Mouse (Mus musculus) mesoderm, embryonic 11.5 days (tissue): ENCODE data around the gene Kcns1.
"Not testable (repeated sequence)": the region's sequence is repeated elsewhere in the genome, so short reads cannot be mapped to it uniquely, and the experiment has no call there.

ENCODE experiments used
- DNase-seq: peaks from one replicate; pipeline ENCODE4 v3.0.0-alpha.2; 2012; ENCODE audit warnings: low read depth, low spot score

Kcns1 gene

DNA sequence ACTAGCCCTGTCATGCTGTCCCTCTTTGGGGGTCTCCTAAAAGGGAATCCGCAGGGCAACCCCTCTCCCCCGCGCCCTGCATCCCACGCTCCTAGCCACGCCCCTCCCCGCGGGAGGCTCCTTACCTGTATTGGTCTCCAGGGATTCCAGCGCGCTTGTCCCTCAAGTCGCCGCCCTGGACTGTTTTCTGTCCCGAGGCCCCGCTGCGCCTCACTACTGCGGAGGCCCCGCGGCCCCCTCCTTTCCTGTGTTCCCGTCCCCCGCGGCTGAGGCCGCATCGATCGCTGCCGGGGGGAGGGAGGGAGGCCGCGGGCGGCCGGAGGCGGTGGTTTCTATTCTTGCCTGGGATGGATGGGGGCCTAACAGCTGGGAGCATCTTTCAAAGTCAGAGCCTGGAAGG lies at the start of gene Kcns1:
Gene Kcns1, minus strand, starts transcription at position 212 of the 400 bp plus-strand sequence.
- DNase-seq, result no peak

DNA sequence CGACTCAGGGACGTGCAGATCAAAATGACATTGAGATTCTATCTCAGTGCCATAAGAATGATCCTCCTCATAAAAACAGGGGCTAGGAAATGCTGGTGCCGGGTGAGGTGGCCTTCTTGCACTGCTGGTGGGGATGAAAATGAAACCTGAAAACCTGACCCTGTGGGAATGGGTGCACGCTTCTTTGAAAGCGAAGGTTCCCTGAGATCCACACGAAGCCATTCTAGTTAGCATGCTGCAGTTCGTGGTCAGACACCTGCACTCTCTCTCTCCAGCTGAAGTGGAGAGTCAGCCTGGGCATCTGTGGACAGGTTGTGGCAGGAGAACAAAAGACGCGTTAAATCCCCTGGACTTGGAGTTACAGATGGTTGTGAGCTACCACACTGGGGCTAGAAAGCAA lies 48.4 kb upstream of the Kcns1 start:
- no peak for DNase-seq

DNA sequence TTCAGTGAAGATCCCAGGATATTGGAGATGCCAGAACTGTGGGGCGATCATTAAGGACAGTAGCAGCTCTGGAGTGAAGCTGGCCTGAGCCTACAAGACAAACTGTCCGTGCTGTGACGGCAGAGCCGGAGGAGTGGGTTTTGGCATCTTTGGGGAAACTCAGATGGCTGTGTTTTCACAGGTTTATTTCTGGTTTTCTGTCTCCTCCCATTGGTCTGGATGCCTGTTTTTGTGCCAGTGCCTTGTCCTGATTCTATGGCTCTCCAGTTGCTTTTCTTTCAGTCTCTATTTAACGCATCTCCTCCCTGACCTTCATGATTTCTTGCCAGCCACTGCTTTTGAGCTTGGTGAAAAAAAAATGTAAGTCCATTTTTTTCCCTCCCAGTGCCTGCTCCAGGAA lies 41.8 kb upstream of the Kcns1 start:
- DNase-seq, result no peak

DNA sequence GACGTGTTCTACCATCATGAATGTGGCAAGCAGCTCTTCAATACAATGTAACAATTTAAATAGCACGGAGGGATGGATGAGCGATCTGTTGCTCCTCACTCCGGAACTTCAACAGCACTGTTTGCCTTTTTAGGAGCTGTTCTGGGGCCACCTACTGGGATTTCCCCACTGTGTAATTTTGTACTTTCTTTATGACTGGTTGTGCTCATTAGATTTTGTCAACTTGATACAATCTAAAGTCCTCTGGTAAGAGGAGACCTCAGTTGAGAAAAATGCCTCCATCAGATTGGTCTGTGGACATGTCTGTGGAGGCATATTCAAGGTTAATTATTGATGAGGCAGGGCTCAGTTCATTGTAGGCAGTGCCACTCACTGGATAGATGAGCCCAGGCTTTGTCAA lies 40.0 kb upstream of the Kcns1 start:
- DNase-seq, result no peak

DNA sequence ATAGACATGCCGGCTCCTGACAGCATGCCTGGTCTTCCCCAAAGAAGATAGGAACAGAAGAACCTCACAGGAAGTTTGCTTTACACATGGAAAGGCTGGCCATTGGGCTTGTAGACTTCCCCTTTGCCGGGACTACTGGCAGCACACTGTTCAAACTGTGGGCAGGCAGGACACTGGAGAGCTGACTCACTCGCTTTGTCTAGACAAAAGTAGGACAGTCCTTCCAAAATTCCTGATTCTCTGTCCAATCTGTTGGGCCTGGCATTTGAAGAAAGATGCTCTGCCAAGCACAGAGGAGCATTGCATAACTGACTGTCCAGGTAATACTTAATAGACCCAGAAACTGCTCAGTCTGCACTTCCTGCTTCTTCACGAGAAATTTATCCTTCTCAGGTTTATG lies 35.8 kb upstream of the Kcns1 start:
- DNase-seq, result no peak

DNA sequence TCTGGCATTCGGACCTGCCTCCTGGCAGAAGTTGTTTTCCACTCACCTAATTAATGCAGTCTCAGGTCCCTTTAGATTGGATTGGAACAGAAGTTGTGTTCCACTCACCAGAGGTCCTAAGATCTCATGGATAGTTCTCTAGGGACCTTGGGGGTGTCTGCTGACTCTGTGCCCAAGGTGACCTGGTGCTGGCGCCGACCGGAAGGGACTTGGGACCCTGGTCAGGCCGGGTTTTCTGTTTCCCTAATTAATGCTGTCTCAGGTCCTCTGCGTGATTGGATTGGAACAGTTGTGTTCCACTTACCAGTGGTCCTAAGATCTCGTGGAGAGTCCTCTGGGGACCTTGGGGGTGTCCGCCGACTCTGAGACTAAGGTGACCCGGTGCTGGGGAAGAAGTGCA lies 35.1 kb upstream of the Kcns1 start:
- not testable (repeated sequence) for DNase-seq

DNA sequence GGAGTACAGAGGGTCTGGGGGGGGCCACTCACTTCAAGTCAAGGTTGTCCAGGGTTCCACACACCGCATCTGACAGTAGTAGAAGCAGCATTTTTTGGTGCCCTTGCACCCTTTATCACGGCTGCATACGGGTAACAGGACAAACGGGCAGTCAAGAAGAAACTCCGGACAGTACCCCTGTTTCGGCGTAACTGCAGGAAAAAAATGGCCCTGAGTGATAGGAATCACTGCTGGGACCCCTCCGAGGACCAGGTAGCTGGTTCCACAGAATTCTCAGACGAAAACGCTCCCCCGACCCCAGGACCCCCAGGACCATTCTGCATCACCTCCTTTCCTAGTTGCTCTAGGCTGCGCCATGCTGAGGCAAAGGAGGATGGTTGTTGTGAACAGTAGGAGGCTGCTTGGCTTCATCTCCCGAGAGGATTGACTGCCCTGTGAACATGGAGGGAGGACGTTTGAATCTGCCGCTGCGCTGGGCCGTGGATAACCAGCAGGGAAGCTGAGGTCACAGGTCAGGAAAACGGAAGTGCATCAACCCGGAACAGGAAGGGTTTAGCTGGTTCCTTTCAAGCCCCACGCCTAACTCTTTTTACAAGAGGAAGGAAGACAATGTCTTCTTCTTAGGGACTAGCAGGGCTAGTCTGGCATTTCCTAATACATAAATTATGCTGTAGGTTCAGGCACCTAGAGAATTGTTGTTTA lies 28.9 kb upstream of the Kcns1 start, which contains the start of gene Wfdc15a:
Gene Wfdc15a, minus strand, starts transcription at position 505 of the 702 bp plus-strand sequence.
- peak; percentile 11 for DNase-seq

DNA sequence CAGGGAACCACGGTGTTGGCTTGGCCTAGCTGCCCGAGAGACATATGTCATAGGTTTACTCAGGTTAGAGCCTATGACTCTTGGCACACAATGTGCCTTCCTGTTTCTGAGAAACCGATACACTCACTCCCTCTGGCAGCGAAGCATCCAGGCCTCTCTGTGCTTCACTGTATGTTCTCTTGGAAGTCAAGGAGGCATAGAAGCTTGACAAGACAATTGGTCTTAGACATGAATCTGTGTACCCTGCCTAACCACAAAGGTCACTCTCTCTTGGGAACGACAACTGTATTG lies 25.7 kb upstream of the Kcns1 start:
- no peak for DNase-seq

DNA sequence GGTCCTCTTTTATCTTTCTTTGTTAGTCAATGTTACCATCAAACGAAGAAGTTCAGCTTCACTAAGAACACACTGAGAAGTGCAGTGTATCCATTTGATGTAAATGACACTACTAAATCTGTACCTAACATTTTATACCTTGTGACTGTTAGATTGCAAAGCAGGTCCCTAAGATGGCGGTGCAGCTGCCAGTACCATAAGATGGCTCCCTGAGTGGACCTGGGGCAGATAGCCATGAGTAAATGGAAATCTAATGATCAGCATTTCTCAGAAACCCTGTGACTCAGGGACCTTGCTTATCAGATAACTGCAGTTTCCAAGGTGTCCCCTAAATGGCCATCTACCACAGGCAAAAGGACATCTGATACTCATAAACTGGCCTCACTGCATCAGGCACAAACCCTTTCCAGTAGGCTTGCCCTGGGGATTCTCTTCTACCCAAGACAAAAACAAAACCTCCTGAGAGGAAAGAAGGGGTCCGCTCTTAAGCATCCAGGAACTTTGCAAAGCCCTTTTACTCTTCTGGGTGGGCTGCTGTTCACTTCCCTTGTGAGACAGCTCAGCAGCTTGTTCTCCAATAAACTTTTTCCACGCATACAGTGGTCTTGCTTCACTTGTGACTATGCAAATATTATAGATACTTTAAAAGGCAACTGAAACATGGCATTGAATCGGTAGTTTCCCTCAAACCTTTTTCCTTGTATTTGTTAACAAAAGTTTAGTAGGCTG lies 25.2 kb upstream of the Kcns1 start:
- no peak for DNase-seq

DNA sequence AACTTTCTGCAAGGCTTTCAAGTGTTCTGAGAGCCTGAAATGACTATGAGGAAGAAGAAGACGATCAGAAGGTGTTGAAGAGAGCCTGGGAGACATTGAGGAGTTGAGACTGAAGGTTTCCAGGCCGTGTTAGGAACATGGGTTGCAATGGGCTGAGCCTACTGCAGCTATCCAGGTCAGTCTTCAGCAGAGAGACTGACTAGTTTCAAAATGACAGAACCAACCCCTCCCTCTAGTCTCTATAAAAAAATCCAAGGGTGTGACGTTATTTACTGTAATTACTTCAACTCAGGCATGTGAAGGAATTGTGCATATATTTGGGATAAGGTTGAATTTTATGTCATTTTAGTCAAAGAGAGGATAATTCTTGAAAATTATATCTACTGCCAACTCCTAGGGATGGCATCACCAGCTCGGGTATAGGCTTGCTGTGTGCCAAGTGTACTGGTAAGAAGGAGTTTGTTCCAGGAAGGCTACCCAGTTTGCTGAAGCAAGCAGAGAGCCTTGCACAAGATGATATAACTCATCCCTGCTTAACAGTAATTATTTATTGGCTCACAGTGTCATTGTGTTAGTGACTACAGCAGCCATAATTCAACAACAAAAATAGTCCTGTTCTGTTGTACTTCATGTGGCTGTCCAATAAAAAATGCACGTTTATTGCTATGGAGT lies 24.2 kb upstream of the Kcns1 start:
- no peak for DNase-seq

DNA sequence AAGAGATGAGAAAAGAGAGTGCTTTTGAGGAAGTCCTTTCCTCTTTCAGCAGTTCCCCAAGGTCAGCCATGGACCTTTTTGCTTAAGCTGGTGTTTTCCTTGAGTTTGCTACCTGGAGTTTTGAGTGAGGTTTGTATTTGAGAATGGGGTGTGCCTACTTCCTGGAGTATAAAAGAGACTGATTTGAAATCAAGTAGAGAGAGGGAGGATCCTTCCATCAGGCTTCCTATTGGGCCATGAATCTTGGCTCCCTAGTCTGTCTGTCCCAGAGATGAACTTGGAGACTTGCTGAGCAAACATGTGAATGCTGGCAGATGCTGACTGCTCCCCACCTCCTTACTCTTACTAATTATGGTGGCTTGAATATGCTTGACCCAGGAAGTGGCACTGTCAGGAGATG lies 21.4 kb upstream of the Kcns1 start:
- DNase-seq, result no peak

DNA sequence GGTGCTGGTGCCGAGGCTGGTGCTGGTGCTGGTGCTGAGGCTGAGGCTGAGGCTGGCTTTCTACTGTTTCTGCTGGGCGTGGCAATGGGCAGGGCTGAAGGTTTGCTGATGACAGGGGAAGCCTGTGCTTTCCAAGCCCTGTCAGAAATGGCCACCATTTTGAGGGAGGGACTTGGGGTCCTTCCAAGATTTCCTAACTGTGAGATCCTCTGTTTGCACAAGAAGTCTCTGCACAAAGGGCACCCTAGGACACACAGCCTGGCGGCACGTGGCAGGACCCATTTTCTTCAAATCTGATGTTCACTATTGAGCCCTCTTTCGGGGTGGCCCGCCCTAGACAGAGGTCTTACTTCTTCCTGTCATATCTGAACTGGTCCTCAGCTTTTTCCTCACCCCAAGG lies 19.7 kb upstream of the Kcns1 start, which contains the start of gene Wfdc12:
Gene Wfdc12, minus strand, starts transcription at position 33 of the 400 bp plus-strand sequence.
- no peak for DNase-seq

DNA sequence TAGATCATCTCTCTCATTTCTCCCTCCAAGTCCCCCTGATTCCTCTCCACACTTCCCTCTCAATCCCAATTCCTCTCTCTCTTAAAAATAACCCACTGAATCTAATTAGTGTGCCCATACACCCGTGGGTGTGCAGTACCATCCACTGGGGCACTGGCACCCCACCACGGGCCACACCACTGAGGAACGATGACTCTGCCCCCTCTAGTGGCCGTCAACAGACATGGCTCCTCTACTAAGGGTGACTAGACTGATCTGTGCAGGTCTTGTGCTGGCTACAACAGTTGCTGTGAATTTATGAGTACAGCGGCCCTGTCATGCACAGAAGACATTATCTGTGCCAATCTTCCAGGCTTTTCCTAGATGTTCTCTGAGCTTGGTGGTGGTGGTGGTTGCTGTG lies 17.8 kb upstream of the Kcns1 start:
- no peak for DNase-seq

DNA sequence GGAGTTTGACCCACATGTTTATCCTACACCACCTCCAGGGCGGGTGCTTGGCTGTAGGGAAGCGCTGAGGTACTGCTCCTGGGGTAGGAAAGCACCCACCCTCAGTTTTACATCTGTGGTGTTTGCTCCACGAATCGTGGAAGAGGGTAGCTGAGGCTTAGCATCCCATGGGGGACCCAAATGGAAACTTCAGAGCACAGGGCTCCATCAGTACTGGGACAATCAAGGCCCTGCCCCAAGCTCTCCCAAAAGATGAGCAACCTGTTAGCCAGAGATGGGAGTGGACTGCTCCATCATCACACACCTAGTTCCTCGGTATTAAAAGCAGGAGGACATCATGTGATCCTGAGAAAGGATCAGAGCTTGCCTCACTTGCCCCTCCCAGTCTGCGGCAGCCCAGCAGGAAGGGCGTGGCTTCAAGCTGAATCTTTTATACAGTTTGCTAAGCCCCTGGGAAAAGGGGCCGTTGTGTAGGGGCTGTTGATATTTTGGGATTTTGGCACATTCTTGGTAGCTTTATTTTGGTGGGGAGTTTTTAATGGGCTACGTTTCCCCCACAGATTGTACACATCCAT lies 13.3 kb upstream of the Kcns1 start:
- DNase-seq, result no peak

DNA sequence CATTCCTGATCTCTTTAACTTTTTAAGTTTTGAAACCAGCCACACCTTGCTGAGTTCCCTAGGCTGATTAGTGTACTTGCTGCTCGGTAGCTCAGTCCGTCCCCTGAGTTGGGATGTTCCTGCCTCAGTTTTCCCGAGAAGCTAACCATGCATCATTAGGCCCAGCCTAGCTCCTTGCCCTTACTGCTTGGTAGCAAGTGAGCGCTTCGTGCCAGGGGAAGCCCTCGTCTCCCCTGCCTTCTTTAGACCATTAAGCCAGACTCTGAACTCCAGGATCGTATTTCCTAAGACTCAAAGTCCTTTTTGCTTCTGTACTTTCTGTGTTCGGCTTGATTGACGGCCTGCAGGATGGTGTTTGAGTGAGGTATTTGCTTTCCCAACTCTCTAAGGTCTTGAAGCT lies 12.4 kb upstream of the Kcns1 start:
- DNase-seq, result no peak

DNA sequence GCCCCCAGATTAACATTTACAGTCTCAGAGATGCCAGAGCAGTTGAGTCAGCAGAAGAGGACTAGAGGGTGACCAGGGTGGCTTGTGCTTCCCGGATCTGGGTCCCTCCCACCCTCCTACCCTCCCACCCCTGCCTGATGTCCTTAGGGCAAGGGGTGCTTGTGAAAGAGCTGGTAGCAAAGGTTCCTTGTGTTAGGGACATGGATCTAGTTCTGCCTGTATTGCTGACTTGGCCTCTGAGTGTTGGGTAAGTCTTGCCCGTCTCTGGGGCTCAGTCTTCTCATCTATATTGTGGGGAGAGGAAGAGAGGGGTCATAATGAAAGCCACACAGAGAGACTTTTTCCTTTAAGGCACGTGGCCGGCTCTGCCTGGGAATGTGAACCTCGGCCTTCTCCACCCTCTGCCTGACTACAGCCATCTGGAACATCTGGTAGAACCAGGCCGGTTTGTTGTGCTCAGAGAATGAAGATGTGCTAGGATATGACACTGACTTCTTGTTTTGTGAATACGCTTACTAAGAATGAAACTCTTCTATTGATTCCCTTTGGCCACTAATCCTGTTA lies 11.9 kb upstream of the Kcns1 start, which contains the start of gene Wfdc5:
Gene Wfdc5, minus strand, starts transcription at position 51 of the 564 bp plus-strand sequence.
- no peak for DNase-seq

DNA sequence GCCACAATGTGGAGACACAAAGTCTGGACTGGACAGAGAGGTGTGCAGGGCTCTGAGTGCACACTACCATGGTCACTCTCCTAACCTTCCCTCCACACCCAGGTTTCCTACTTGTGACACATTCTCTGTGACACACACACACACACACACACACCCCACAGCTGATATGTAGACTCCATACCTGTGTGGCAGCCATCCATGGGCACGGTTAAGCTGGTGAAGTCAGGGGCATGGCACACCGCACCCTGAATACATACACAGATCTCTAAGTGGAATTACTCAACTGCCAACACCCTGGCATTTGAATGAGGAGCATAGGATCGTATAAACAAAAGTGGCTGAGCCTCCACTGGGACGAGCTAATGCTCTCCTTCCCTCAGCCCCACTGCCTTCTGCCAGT lies 9.9 kb upstream of the Kcns1 start:
- DNase-seq, result no peak

DNA sequence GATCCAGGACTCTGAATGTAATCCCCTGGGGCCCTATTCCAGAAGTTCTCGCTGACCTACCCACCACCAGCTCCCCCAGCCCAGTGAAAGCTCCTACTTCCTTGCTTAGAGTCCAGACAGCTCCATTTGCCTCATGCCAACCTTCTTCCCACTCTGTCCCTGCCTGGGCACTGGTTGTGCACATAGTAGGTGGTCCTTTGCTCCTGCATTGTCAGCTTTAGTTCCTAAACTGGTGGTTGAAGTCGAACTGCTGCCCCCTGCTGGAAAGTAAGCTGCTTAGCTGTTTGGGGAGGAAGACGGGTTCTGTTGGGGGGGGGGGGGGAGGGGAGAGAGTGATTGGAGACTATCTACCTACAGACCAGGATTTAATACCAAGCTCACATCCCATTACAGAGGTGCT lies 9.2 kb upstream of the Kcns1 start:
- no peak for DNase-seq

DNA sequence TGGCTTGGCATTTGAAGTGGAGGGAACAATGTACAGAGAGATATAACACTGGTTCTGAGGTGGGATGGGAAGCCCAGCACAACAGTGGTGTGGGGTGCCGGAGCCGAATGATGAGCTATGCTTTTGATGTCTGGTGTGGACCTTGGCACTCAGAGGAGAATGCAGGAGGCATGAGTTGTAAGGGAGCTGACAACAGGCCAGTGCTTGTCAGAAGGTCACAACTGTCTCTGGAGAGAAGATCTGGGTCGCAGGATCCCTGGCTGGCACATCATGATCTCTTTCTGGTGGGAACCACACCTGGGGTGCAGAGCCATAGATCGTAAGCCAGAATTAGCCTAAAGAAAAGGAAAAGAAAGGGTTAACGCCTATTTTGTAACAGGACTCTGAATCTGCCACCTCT lies 6.9 kb upstream of the Kcns1 start:
- DNase-seq, result no peak

DNA sequence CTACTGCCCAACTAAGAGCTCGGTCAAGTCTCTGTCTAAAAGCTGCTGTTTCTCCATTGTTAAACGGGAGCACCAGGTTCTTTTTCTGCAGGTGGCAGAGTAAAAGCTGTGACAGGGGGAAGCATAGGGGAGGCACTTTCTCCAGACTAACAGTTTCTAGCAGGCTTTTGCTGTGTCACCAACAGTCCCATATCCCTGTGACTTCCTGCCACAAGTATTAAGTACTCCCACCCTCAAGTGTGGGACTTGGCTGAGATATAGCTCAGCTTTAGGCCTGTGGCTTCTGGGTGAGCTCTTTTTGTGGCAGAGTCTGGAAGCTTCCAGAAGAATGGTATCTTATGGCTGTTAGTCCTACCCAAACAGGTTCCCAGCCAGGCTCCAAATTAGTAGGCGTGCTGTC lies 4.9 kb upstream of the Kcns1 start:
- DNase-seq, result no peak

DNA sequence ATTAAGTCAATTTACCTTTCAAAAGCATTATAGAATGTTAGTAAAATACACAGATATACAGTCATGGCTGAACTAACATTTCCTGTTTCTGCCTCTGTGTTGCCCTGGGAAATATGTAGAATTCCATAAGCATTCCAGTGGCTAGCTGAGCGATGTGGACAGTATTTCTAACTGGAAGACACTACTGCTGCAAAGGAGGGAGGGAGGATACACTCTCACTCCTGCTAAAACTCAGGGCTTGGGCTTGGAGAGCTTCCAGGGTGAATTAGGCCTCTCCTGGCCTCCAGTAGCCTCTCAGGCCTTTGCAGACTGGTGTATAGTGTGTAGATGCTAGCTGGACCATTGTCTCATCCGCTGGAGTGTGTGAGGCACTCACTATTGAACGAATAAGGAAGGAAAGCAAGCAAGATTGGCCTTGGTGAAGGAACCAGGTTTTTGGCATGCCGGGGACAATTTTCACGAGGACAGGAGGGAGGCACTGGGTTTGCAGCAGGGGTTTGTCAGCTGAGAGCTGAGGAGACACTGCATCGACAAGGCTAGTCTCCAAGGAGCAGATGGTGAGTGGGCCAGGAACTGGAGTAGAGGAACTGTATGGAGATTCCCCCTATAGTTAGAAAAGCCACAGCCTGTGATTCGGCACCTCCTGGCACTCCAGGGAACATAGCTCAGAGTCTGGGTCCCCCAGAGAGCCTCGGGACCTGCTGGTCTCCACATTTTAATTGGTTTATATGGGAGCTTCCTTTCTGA lies 3.9 kb upstream of the Kcns1 start:
- DNase-seq, result no peak
